Comparison of ENCODE assay signal across 9 mouse cellular contexts in the genomic region with DNA sequence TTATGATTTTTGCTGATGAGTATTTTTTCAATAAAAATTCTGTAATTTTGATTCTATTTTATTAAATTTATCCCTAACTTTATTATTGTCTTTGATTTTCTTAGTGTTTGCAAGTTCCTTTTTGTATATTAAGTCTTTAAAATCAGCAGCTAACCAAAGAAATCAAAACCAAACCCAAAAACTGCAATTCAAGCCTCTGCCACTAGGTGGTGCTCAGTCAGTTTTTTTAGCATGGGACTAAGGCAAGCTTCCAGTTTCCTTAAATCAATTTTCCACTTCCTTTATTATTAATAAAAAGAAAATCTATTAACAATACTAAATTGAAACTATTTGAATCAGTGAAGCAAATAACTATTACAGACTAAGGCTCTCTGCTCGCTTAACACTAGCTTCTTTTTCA.
A peak's percentile ranks its signal among the peaks of the same experiment; 100 is the strongest.
DNase-seq lines count a peak whose midpoint lies in the region; ATAC-seq lines count a peak whose summit lies in the region.
"Had no signal": no experiment of that assay in that cellular context is flagged by ENCODE, and none has a peak within 500 bp of the region (broad histone marks: within the 10 kb centered on the region; RNA-seq: fewer than 3 reads in every experiment).

No protein-coding gene starts in this region.

- H3K36me3 ChIP-seq in liver, embryonic 11.5 days (ENCODE audit: control insufficient read depth, insufficient read depth, low read length), result no peaks in the 10 kb centered on the region
- no peaks in the 10 kb centered on the region for H3K36me3 ChIP-seq in liver, embryonic 13.5 days
- H3K36me3 ChIP-seq: heart, embryonic 13.5 days had no signal

- H3K9me3 ChIP-seq in liver, embryonic 11.5 days (ENCODE audit: control insufficient read depth, low read length), result no peaks in the 10 kb centered on the region
- no peaks in the 10 kb centered on the region for H3K9me3 ChIP-seq in liver, embryonic 13.5 days (replicated peaks)
- H3K9me3 ChIP-seq: heart, embryonic 13.5 days had no signal

- no peak overlapping the region for H3K4me2 ChIP-seq in liver, embryonic 11.5 days
- no peak overlapping the region for H3K4me2 ChIP-seq in liver, embryonic 13.5 days
- H3K4me2 ChIP-seq: heart, embryonic 13.5 days had no signal

- no peak overlapping the region for H3K9ac ChIP-seq in liver, embryonic 11.5 days (ENCODE audit: low read depth, low read length)
- no peak overlapping the region for H3K9ac ChIP-seq in liver, embryonic 13.5 days
- H3K9ac ChIP-seq: heart, embryonic 13.5 days had no signal

- DNase-seq in adrenal gland, postnatal 10 days, result peak; percentile 67
- DNase-seq in adrenal gland, postnatal 4 days (ENCODE audit: low spot score in 2 of 2), result no peak
- DNase-seq in liver (peak; percentile 41), ZHBTc4 (ENCODE audit: low read depth, low spot score) (peak; percentile 69)
- DNase-seq in liver, embryonic 11.5 days (ENCODE audit: low spot score), result no peak
- DNase-seq in gastrocnemius, postnatal 10 days, result peak; percentile 53
- DNase-seq in liver, embryonic 13.5 days, result peak; percentile 9
- peak; percentile 27 to 70 for DNase-seq in spleen, postnatal 4 days (ENCODE audit: low spot score in 2 of 2)

- ATAC-seq in liver, embryonic 11.5 days (replicated peaks; ENCODE audit: low FRiP score), result no peak
- no peak for ATAC-seq in liver, embryonic 13.5 days (ENCODE audit: low read depth)

- no peaks in the 10 kb centered on the region for H3K27me3 ChIP-seq in liver, embryonic 11.5 days (replicated peaks; ENCODE audit: control insufficient read depth, insufficient read depth, low read length)
- H3K27me3 ChIP-seq in liver, embryonic 13.5 days, result no peaks in the 10 kb centered on the region

- WGBS in liver, embryonic 11.5 days, result 37% methylated on average over 1 of the region's 1 CpGs
- WGBS in liver, embryonic 13.5 days (ENCODE audit: insufficient replicate concordance), result 24% methylated on average over 1 of the region's 1 CpGs

- H3K27ac ChIP-seq in liver, embryonic 11.5 days (ENCODE audit: low read depth, low read length), result no peak overlapping the region
- no peak overlapping the region for H3K27ac ChIP-seq in liver, embryonic 13.5 days
- H3K27ac ChIP-seq: heart, embryonic 13.5 days had no signal

- H3K4me3 ChIP-seq in liver, embryonic 11.5 days (ENCODE audit: low read depth, low read length), result no peak overlapping the region
- no peak overlapping the region for H3K4me3 ChIP-seq in liver, embryonic 13.5 days (replicated peaks)
- H3K4me3 ChIP-seq: heart, embryonic 13.5 days had no signal

- no peaks in the 10 kb centered on the region for H3K4me1 ChIP-seq in liver, embryonic 11.5 days (replicated peaks; ENCODE audit: control insufficient read depth, insufficient read depth, low read length)
- H3K4me1 ChIP-seq in liver, embryonic 13.5 days (replicated peaks), result no peaks in the 10 kb centered on the region

Comparison
In these comparisons a context has a peak if more than half of its experiments do, and no peak if none do; other contexts are left out.
1. DNase-seq: peak in adrenal gland, postnatal 10 days (single experiment), liver (single experiment), ZHBTc4 (single experiment), gastrocnemius, postnatal 10 days (single experiment), liver, embryonic 13.5 days (single experiment) and spleen, postnatal 4 days (2 of 2); none in adrenal gland, postnatal 4 days (0 of 2) and liver, embryonic 11.5 days (single experiment).